Mouse (Mus musculus) CH12.LX (cell line): ENCODE data around the gene Myl9. TPM values are rescaled to one million over a fixed set of nuclear protein-coding genes. Genes with fewer than 3 reads are reported as not detected.

Source experiments
- DNase-seq: peaks from one replicate; pipeline ENCODE4 v3.0.0-alpha.2; 2013; ENCODE audit errors: extremely low read depth
- H3K27ac ChIP-seq: 2 replicates; pipeline ENCODE4 v1.5.1; 2012; ENCODE audit warnings: low read depth, mild to moderate bottlenecking, control low read depth, moderate library complexity; ENCODE audit not compliant: insufficient read depth
- H3K27me3 ChIP-seq: replicated peaks from 2 replicates; pipeline ENCODE3; 2012; ENCODE audit warnings: inconsistent platforms
- H3K36me3 ChIP-seq, 2 experiments: replicated peaks in 1 of 2; 2 replicates each; pipeline versions ENCODE3 to v1.6.1; 2012; ENCODE audit warnings: inconsistent platforms in 1 of 2, low read length in 1 of 2, mild to moderate bottlenecking in 1 of 2, mixed read lengths in 1 of 2, moderate library complexity in 1 of 2; ENCODE audit not compliant: control insufficient read depth in 1 of 2, insufficient read depth in 1 of 2
- H3K4me1 ChIP-seq, 2 experiments: 2 replicates each; pipeline ENCODE4 v1.6.1; 2012; ENCODE audit warnings: inconsistent platforms in 1 of 2, moderate library complexity in 1 of 2; ENCODE audit not compliant: insufficient read depth in 2 of 2, control insufficient read depth in 1 of 2
- H3K4me2 ChIP-seq: 2 replicates; pipeline ENCODE4 v1.6.1; 2012; ENCODE audit warnings: low read depth, mild to moderate bottlenecking, control low read depth; ENCODE audit not compliant: poor library complexity, insufficient read depth, severe bottlenecking
- H3K4me3 ChIP-seq, 3 experiments: fragments of 150-350 bp in 1 of 3; sonication (generic) in 1 of 3; replicated peaks in 1 of 3; 2 replicates each; pipeline versions ENCODE3 to v1.5.1; 2011 to 2012; ENCODE audit warnings: low read depth in 2 of 3, low read length in 2 of 3, mild to moderate bottlenecking in 2 of 3, moderate library complexity in 2 of 3, control low read depth in 1 of 3, improper control_type of control experiment in 1 of 3, inconsistent platforms in 1 of 3, mixed read lengths in 1 of 3; ENCODE audit not compliant: poor library complexity in 1 of 3
- H3K79me2 ChIP-seq: replicated peaks from 2 replicates; pipeline ENCODE4 v1.6.1; 2012; ENCODE audit warnings: mild to moderate bottlenecking, moderate library complexity; ENCODE audit not compliant: control insufficient read depth, poor library complexity, insufficient read depth, severe bottlenecking; ENCODE audit errors: extremely low read depth
- H3K9ac ChIP-seq: 2 replicates; pipeline ENCODE4 v1.6.1; 2012; ENCODE audit warnings: low read depth, mild to moderate bottlenecking, control low read depth, moderate library complexity; ENCODE audit not compliant: insufficient read depth
- H3K9me3 ChIP-seq: replicated peaks from 2 replicates; pipeline ENCODE3; 2012; ENCODE audit warnings: low read length, inconsistent platforms, mixed read lengths
- BHLHE40 ChIP-seq: IDR thresholded peaks from 2 replicates; pipeline ENCODE4 v1.6.1; 2011; ENCODE audit warnings: mild to moderate bottlenecking, low read depth, low read length, improper control_type of control experiment
- CHD1 ChIP-seq: IDR thresholded peaks from 2 replicates; pipeline ENCODE4 v1.6.1; 2012; ENCODE audit warnings: low read depth, low read length, improper control_type of control experiment, inconsistent platforms
- ELF1 ChIP-seq: IDR thresholded peaks from 2 replicates; pipeline ENCODE4 v1.6.1; 2014; ENCODE audit warnings: low read depth, mild to moderate bottlenecking, inconsistent platforms, low read length, improper control_type of control experiment
- JUN ChIP-seq: IDR thresholded peaks from 2 replicates; pipeline ENCODE4 v1.6.1; 2011; ENCODE audit warnings: low read depth, mild to moderate bottlenecking, low read length, improper control_type of control experiment, moderate library complexity; ENCODE audit not compliant: insufficient read depth
- JUND ChIP-seq: conservative IDR thresholded peaks from 2 replicates; pipeline ENCODE4 v1.6.1; 2011; ENCODE audit warnings: low read depth, low read length, improper control_type of control experiment
- MAZ ChIP-seq: IDR thresholded peaks from 2 replicates; pipeline ENCODE4 v1.6.1; 2012; ENCODE audit warnings: low read depth, mild to moderate bottlenecking, inconsistent platforms, low read length, improper control_type of control experiment, moderate library complexity
- MXI1 ChIP-seq: IDR thresholded peaks from 2 replicates; pipeline ENCODE4 v1.6.1; 2011; ENCODE audit warnings: mild to moderate bottlenecking, low read depth, low read length, improper control_type of control experiment
- NELFE ChIP-seq: IDR thresholded peaks from 2 replicates; pipeline ENCODE4 v1.6.1; 2011; ENCODE audit warnings: low read depth, low read length, improper control_type of control experiment
- POLR2A ChIP-seq: IDR thresholded peaks from 2 replicates; pipeline ENCODE4 v1.6.1; 2011; ENCODE audit warnings: low read depth, mild to moderate bottlenecking, improper control_type of control experiment, low read length
- POLR2AphosphoS2 ChIP-seq: IDR thresholded peaks from 2 replicates; pipeline ENCODE4 v1.6.1; 2011; ENCODE audit warnings: low read depth, low read length, improper control_type of control experiment
- RAD21 ChIP-seq: IDR thresholded peaks from 2 replicates; pipeline ENCODE4 v1.6.1; 2011; ENCODE audit warnings: low read depth, mild to moderate bottlenecking, low read length, improper control_type of control experiment, moderate library complexity
- USF1 ChIP-seq: IDR thresholded peaks from 2 replicates; pipeline ENCODE4 v1.6.1; 2014; ENCODE audit warnings: low read depth, mild to moderate bottlenecking, inconsistent platforms, low read length, improper control_type of control experiment
- USF2 ChIP-seq: conservative IDR thresholded peaks from 2 replicates; pipeline ENCODE4 v1.6.1; 2011; ENCODE audit warnings: low read depth, low read length, improper control_type of control experiment
- ZKSCAN1 ChIP-seq: IDR thresholded peaks from 2 replicates; pipeline ENCODE4 v1.6.1; 2012; ENCODE audit warnings: low read depth, inconsistent platforms, low read length, improper control_type of control experiment, borderline replicate concordance
- ZMIZ1 ChIP-seq: IDR thresholded peaks from 2 replicates; pipeline ENCODE4 v1.6.1; 2012; ENCODE audit warnings: low read depth, mild to moderate bottlenecking, inconsistent platforms, low read length, improper control_type of control experiment
- dilution Hi-C: fragments of 300-500 bp; cut with MboI; formaldehyde crosslinking; loops from 2 replicates; pipeline ENCODE4 v1.14.3; 2020; ENCODE audit warnings: low sequenced_read_pairs; ENCODE audit not compliant: extremely low pct_unique_long_range_greater_than_20kb, extremely low pct_ligation_motif_present
- in situ Hi-C: fragments of 300-500 bp; cut with MboI; formaldehyde crosslinking; loops from 3 replicates; pipeline ENCODE4 v1.14.3; 2019; ENCODE audit warnings: low sequenced_read_pairs, low pct_ligation_motif_present, low pct_unique_long_range_greater_than_20kb, mixed read lengths
- polyA plus RNA-seq: library from polyadenylated mRNA; unstranded; fragments of >175 nt; gene quantifications from 2 replicates; pipeline ENCODE4 v1.2.1, GENCODE M21; 2012; ENCODE audit warnings: low read depth; ENCODE audit not compliant: insufficient read length
- total RNA-seq, 2 experiments: library from RNA; depleted of rRNA; stranded (reverse); fragments of 300-350 nt in 1 of 2; fragments of >200 nt in 1 of 2; gene quantifications; 2 replicates each; pipeline ENCODE4 v1.2.3; 2012 to 2014

Myl9 gene
- total and polyA plus RNA-seq, 3 experiments = not detected

- H3K9me3 ChIP-seq = peaks cover 5% of the 10 kb centered on the region
- dilution Hi-C loops = no loop called here
- H3K9ac ChIP-seq = no peak overlapping the region
- DNase-seq = no peak
- TF ChIP-seq MXI1 (no peak), RAD21 (no peak), JUND (no peak), NELFE (no peak), MAZ (no peak), JUN (no peak)
- peaks cover 0 to 27% of the 10 kb centered on the region in 2 experiments; a peak in 2 of 4 replicates for H3K4me1 ChIP-seq
- in situ Hi-C loops = no loop called here
- H3K36me3 ChIP-seq = no peaks in the 10 kb centered on the region
- H3K79me2 ChIP-seq = no peaks in the 10 kb centered on the region
- no peaks in the 10 kb centered on the region for H3K27me3 ChIP-seq
- H3K4me2 ChIP-seq = no peak overlapping the region
- no peak overlapping the region for H3K27ac ChIP-seq
- no peak overlapping the region for H3K4me3 ChIP-seq
Measured at GRCm38 (mm10) chr2:156776907-156777306, 1.7 kb downstream of the Myl9 start.

GRCm38 (mm10) chr2:156777326-156778004, 2.2 kb downstream of the Myl9 start:
- H3K4me2 ChIP-seq = no peak overlapping the region
- H3K36me3 ChIP-seq = no peaks in the 10 kb centered on the region
- H3K9ac ChIP-seq = no peak overlapping the region
- no peak overlapping the region for H3K27ac ChIP-seq
- no peak for DNase-seq
- no peaks in the 10 kb centered on the region for H3K79me2 ChIP-seq
- H3K4me3 ChIP-seq = no peak overlapping the region
- dilution Hi-C loops (no loop called here), in situ Hi-C loops (no loop called here)
- peaks cover 5% of the 10 kb centered on the region for H3K9me3 ChIP-seq
- TF ChIP-seq ELF1 = no peak
- no peak for TF ChIP-seq USF2
- TF ChIP-seq RAD21 = no peak
- TF ChIP-seq BHLHE40 = no peak
- TF ChIP-seq CHD1 = no peak
- TF ChIP-seq ZKSCAN1 = no peak
- TF ChIP-seq POLR2A = no peak
- TF ChIP-seq JUN = no peak
- no peak for TF ChIP-seq ZMIZ1
- no peak for TF ChIP-seq USF1
- TF ChIP-seq POLR2AphosphoS2 = no peak
- TF ChIP-seq, all 38 proteins: peak for 0
- no peaks in the 10 kb centered on the region for H3K27me3 ChIP-seq
- H3K4me1 ChIP-seq = peaks cover 0 to 27% of the 10 kb centered on the region in 2 experiments; a peak in 2 of 4 replicates
